Mouse (Mus musculus) v-Abl transformed pro-B cells (cell line): ENCODE results near the gene Cdh19.

Experiments
- in situ Hi-C, 2 experiments: fragments of 400-800 bp; cut with MboI; formaldehyde crosslinking; loops; one replicate each; pipeline ENCODE4 v1.15.1; 2025; ENCODE audit not compliant: unreplicated experiment in 2 of 2

Gene Cdh19

DNA sequence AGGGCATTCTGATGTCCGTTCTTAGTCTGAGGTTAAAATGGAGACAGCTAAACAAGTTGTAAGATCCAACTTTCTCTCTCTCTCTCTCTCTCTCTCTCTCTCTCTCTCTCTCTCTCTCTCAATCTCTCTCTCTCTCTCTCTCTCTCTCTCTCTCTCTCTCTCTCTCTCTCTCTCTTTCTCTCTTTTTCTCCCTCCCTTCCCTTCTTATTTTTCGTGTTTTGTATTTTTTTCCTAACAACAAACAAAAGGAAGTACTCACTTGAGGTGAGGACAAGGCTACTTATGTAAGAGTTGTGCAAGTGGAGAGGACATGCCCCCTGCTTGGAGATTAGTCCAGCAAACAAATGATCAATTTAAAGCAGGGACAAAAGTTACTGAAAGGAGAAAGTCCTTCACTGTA, at the start of gene Cdh19:
TSS of gene Cdh19 (minus strand) at position 101 of the 400 bp plus-strand sequence.
- in situ Hi-C loops = no loop called here

DNA sequence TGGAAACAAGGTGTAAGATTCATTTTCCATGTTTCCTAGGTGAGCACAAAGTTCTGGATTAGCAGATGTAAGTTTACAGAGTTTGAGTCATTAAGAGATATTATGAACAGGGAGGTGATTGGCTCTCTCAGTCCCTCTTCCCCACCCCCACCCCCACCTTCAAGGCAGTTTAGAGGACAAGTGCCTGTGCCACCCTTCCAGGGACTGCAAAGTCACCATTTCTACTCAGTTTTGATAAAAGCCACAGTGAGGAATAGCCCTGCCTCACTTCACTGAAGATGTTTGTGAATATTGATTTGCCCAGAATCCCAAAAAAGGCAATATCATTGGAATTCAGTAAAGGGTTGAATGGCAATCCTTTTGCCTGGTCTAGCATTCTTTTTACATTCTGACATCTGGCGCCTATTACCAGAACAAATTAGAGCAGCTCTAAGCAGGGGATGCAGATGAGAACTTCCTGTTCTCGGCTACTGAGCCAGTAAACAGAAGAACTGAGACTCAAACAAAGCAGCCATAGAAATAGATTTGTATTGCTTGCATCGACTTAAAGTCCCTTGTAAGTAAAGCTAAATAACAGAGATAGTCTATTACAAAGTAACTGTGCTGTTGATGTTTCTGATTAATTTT, 43.2 kb upstream of the Cdh19 start:
- in situ Hi-C loops = no loop called here

DNA sequence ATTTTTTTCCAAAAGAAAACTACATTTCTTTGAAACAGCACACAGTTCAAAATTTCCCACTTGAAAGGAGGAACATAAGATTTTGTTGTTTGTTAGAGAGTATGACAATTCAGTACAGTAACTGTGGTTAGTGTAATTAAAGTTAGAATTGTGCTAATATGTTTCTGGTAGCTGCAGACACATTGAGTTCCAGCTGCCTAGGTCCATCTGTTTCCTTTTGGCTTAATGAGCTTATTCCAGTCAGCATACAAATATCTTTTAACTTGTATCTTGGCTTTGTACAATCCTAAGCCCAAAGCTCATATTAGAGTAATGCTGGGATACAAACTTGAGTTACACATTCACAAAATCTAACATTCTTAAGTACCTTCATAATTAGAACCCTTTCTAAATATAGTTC, 40.3 kb upstream of the Cdh19 start:
- in situ Hi-C loops = no loop called here

DNA sequence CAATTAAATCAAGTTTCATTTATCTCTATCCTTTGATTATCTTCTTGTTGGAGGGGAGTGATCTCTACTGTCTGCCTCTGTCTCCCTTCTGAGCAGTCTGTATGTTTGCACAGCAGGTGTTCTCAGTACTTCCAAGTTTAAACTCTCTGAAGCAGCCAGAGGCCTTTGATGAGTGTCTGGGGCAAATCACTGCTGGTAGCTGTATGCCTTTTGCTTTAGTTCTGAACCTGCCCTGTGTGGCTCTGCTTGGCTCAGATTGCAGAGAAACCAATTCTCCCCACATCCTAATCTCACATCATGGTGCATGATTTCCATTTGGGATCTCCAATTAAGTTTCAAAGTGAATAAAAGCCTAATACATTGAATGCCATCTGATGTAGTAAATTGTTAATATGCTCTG, 12.4 kb upstream of the Cdh19 start:
- in situ Hi-C loops = no loop called here

DNA sequence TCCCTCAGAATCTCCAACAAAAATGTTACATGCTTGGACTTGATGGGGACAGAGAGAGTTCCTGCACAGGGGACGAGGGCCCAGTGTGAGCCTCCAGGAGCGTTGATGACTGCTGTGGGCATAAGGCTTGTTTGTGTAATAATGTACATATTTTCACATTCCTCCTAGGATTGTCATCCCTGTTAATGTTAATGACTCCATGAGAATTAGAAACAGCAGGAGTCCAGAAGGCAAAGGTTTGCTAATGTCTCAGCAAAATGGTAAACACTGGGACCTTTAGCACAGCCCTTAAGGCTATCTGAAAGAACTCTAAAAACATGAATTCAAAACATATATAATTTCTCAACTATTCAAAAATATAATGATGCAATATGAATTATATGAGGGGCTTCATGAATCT, 8.2 kb downstream of the Cdh19 start:
- in situ Hi-C loops = no loop called here

DNA sequence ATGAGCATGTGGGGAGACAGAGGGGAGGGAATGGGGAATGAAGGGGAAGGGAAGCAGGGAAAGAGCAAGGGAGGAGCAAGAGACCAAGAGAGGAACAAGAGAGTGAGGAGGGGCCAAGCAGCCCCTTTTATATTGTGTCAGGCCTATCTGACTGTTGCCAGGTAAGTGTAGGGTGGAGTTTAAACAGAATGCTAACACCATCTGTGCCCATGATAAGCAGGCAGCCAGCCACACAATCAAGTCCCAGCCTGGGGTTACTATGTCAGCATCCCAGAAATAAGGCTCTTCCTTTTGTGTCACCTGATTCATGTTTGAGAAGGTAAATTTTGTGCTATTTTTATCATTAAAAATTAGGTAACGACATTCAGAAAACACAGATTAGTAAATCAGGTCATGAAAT, 67.6 kb downstream of the Cdh19 start:
- in situ Hi-C loops = no loop called here

DNA sequence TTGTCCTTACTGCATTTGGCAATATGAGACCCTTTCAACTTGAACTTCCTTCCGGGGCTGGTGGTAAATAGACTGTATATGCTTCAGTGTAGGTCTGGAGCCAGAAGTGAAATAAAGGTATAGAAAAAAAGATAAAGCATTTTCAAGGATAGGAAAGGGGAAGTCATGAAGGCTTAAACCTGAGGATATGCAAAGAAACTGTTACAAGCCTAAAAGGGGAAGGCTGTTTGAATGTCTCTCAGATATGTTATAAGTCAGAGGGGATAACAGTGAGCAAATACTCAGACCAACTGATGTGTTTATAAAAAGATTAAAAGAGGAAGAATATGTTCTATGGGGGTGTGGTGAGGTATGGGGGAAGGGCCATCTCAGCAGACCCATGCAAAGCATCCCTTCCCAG, 68.2 kb downstream of the Cdh19 start:
- in situ Hi-C loops = no loop called here

DNA sequence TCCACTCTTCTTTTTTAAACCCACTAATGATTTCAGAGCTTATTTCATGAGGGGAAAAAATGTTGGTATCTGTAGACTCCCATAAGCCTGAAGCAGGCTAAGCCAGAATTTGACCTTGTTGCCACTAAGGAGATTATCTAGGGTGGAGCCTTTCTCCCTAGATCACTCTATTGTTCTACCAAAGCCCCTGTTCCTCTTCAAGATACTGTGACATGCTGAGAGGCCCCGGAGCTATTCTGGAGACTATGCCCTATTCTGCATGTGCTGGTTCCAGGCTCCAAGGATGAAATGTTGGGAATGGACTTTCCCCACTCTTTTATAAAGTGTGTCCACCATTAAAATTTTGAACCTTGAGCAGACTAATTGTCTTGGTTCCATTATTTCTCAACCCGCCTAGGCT, 73.1 kb downstream of the Cdh19 start:
- in situ Hi-C loops = no loop called here
